Mouse (Mus musculus): ENCODE results near the gene Farsa. TPM values are rescaled to one million over a fixed set of nuclear protein-coding genes. Genes with fewer than 3 reads are reported as not detected.
A peak's percentile ranks its signal among the peaks of the same experiment; 100 is the strongest.
"Not testable (repeated sequence)": the region's sequence is repeated elsewhere in the genome, so short reads cannot be mapped to it uniquely, and the experiment has no call there.

Farsa gene
- polyA plus RNA-seq, 1 experiment from 2014 or later = 44.3 TPM

DNA sequence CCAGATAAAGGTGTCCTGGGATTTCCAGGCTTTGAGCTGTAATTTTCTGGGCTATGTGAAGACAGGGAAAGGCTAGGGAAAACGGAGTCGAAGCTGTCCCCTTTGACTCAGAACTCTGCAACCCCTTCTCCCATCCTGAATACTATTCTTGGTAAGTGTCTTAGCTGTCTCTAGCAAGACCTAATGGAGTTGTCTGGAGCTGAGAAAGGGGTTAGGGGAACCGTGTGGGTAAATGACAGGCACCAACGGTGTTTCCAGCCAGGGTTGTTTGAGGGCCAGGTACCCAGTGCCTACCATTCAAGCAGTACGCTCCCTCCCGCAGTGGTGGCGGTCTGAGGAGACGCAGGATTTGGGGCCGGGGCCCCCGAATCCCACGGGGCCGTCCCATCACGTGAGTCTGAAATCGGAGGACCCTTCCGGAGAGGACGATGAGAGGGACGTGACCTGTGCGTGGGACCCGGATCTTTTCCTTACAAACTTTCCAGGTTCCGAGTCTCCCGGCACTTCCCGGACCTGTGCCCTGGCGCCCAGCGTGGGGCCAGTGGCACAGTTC, 45.7 kb downstream of the Farsa start:
- H3K36me3 ChIP-seq (ENCODE audit: control insufficient read depth, insufficient read depth, low read length) = no peaks in the 10 kb centered on the region
- H3K4me1 ChIP-seq (replicated peaks; ENCODE audit: control insufficient read depth, insufficient read depth) = no peaks in the 10 kb centered on the region
- DNase-seq (ENCODE audit: low spot score) (no peak), ATAC-seq (ENCODE audit: low FRiP score, low TSS enrichment) (no peak)
- TF ChIP-seq EP300 (optimal IDR thresholded peaks at IDR 0.05) (no peak), CTCF (IDR thresholded peaks at IDR 0.05; ENCODE audit: low read depth) (no peak)
- WGBS = 5% methylated on average over 23 of the region's 24 CpGs
- peak overlapping the region; percentile 80; the same call in 1 of the 2 replicates for H3K27ac ChIP-seq (replicated peaks)
- no peaks in the 10 kb centered on the region for H3K9me3 ChIP-seq (ENCODE audit: control insufficient read depth, low read length)
- no peaks in the 10 kb centered on the region for H3K27me3 ChIP-seq (ENCODE audit: control insufficient read depth, insufficient read depth, low read length)
- H3K4me2 ChIP-seq (replicated peaks; ENCODE audit: low read depth) = peak overlapping the region; percentile 99
- peak overlapping the region; percentile 71 for H3K4me3 ChIP-seq (ENCODE audit: low read depth, low read length)
- H3K9ac ChIP-seq (ENCODE audit: low read length) = peak overlapping the region; percentile 74

DNA sequence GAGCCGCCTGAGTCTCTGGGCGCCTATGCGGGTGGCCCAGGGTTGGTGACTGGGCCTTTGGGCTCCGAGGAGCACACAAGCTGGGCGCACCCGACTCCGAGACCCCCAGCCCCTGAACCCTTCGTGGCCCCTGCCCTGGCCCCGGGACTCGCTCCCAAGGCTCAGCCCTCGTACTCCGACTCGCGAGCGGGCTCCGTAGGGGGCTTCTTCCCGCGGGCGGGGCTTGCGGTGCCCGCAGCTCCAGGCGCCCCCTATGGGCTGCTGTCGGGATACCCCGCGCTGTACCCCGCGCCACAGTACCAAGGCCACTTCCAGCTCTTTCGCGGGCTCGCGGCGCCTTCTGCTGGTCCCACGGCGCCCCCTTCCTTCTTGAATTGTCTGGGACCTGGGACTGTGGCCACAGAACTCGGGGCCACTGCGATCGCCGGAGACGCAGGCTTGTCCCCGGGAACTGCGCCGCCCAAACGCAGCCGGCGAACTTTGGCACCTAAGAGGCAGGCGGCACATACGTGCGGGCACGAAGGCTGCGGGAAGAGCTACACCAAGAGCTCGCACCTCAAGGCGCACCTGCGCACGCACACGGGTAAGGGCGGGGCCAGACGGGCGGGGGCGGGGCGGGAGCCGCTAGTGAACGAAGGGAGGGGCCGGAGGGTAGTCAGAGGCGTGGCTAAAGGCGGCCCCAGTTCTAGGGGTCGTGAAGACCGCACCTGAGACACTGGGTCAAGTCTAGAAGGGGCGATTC, 46.3 kb downstream of the Farsa start:
- DNase-seq (ENCODE audit: low spot score) (peak; percentile 93), ATAC-seq (ENCODE audit: low FRiP score, low TSS enrichment) (peak; percentile 92)
- Histone ChIP-seq H3K9ac (ENCODE audit: low read length) (peak overlapping the region; percentile 74), H3K27me3 (ENCODE audit: control insufficient read depth, insufficient read depth, low read length) (no peaks in the 10 kb centered on the region), H3K9me3 (ENCODE audit: control insufficient read depth, low read length) (no peaks in the 10 kb centered on the region), H3K27ac (replicated peaks) (peak overlapping the region; percentile 80), H3K4me3 (ENCODE audit: low read depth, low read length) (peak overlapping the region; percentile 71), H3K36me3 (ENCODE audit: control insufficient read depth, insufficient read depth, low read length) (no peaks in the 10 kb centered on the region), H3K4me1 (replicated peaks; ENCODE audit: control insufficient read depth, insufficient read depth) (no peaks in the 10 kb centered on the region), H3K4me2 (replicated peaks; ENCODE audit: low read depth) (peak overlapping the region; percentile 99)
- WGBS = under 1% methylated on average over 68 of the region's 68 CpGs
- TF ChIP-seq CTCF (IDR thresholded peaks at IDR 0.05; ENCODE audit: low read depth) = peak; percentile 92
- no peak for TF ChIP-seq EP300 (optimal IDR thresholded peaks at IDR 0.05)

GRCm38 (mm10) chr8:84904351-84904750, 47.6 kb downstream of the Farsa start:
- Histone ChIP-seq H3K4me3 (ENCODE audit: low read depth, low read length) (no peak overlapping the region), H3K9ac (ENCODE audit: low read length) (no peak overlapping the region), H3K4me1 (replicated peaks; ENCODE audit: control insufficient read depth, insufficient read depth) (no peaks in the 10 kb centered on the region), H3K27me3 (ENCODE audit: control insufficient read depth, insufficient read depth, low read length) (no peaks in the 10 kb centered on the region), H3K36me3 (ENCODE audit: control insufficient read depth, insufficient read depth, low read length) (no peaks in the 10 kb centered on the region), H3K4me2 (replicated peaks; ENCODE audit: low read depth) (no peak overlapping the region), H3K9me3 (ENCODE audit: control insufficient read depth, low read length) (no peaks in the 10 kb centered on the region), H3K27ac (replicated peaks) (no peak overlapping the region)
- WGBS = 84% methylated on average over 7 of the region's 7 CpGs
- no peak for ATAC-seq (ENCODE audit: low FRiP score, low TSS enrichment)
- no peak for DNase-seq (ENCODE audit: low spot score)
- TF ChIP-seq CTCF (IDR thresholded peaks at IDR 0.05; ENCODE audit: low read depth) = no peak
- no peak for TF ChIP-seq EP300 (optimal IDR thresholded peaks at IDR 0.05)

- WGBS = 89% methylated on average over 9 of the region's 9 CpGs
- H3K36me3 ChIP-seq (ENCODE audit: control insufficient read depth, insufficient read depth, low read length) = no peaks in the 10 kb centered on the region
- DNase-seq (ENCODE audit: low spot score) (no peak), ATAC-seq (ENCODE audit: low FRiP score, low TSS enrichment) (no peak)
- H3K4me3 ChIP-seq (ENCODE audit: low read depth, low read length) = no peak overlapping the region
- no peak overlapping the region for H3K4me2 ChIP-seq (replicated peaks; ENCODE audit: low read depth)
- no peaks in the 10 kb centered on the region for H3K27me3 ChIP-seq (ENCODE audit: control insufficient read depth, insufficient read depth, low read length)
- H3K27ac ChIP-seq (replicated peaks) = no peak overlapping the region
- no peak for TF ChIP-seq EP300 (optimal IDR thresholded peaks at IDR 0.05)
- no peak overlapping the region for H3K9ac ChIP-seq (ENCODE audit: low read length)
- no peaks in the 10 kb centered on the region for H3K4me1 ChIP-seq (replicated peaks; ENCODE audit: control insufficient read depth, insufficient read depth)
- H3K9me3 ChIP-seq (ENCODE audit: control insufficient read depth, low read length) = no peaks in the 10 kb centered on the region
Observed at GRCm38 (mm10) chr8:84907037-84907436, 50.2 kb downstream of the Farsa start.

- ATAC-seq (ENCODE audit: low FRiP score, low TSS enrichment) (no peak), DNase-seq (ENCODE audit: low spot score) (no peak)
- Histone ChIP-seq H3K9me3 (ENCODE audit: control insufficient read depth, low read length) (no peaks in the 10 kb centered on the region), H3K27ac (replicated peaks) (no peak overlapping the region), H3K4me1 (replicated peaks; ENCODE audit: control insufficient read depth, insufficient read depth) (0 out of 2 replicates have a peak, but pooled peaks cover under 1% of the 10 kb centered on the region), H3K27me3 (ENCODE audit: control insufficient read depth, insufficient read depth, low read length) (no peaks in the 10 kb centered on the region), H3K36me3 (ENCODE audit: control insufficient read depth, insufficient read depth, low read length) (no peaks in the 10 kb centered on the region), H3K4me2 (replicated peaks; ENCODE audit: low read depth) (no peak overlapping the region), H3K9ac (ENCODE audit: low read length) (no peak overlapping the region), H3K4me3 (ENCODE audit: low read depth, low read length) (no peak overlapping the region)
- WGBS = 70% methylated on average over 8 of the region's 8 CpGs
- TF ChIP-seq CTCF (IDR thresholded peaks at IDR 0.05; ENCODE audit: low read depth) = no peak
- no peak for TF ChIP-seq EP300 (optimal IDR thresholded peaks at IDR 0.05)
Observed at GRCm38 (mm10) chr8:84907493-84907892, 50.7 kb downstream of the Farsa start.

DNA sequence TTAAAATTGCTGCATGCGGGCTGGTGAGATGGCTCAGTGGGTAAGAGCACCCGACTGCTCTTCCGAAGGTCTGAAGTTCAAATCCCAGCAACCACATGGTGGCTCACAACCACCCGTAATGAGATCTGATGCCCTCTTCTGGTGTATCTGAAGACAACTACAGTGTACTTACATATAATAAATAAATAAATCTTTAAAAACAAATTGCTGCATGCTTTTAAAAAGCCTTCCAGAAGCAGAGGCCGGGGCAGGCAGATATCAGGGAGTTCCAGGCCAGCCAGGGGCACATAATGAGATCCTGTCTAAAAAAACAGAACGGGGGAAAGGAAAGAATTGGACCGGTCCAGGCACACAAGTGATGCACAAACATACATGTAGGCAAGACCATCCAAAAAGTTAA, 51.2 kb downstream of the Farsa start:
- not testable (repeated sequence) for DNase-seq (ENCODE audit: low spot score); H3K9me3 ChIP-seq (ENCODE audit: control insufficient read depth, low read length); H3K4me1 ChIP-seq (replicated peaks; ENCODE audit: control insufficient read depth, insufficient read depth); ATAC-seq (ENCODE audit: low FRiP score, low TSS enrichment); H3K36me3 ChIP-seq (ENCODE audit: control insufficient read depth, insufficient read depth, low read length); H3K27me3 ChIP-seq (ENCODE audit: control insufficient read depth, insufficient read depth, low read length); H3K27ac ChIP-seq (replicated peaks); H3K9ac ChIP-seq (ENCODE audit: low read length)
- H3K4me3 ChIP-seq (ENCODE audit: low read depth, low read length) = peak overlapping the region; percentile 53
- WGBS = 31% methylated on average over 6 of the region's 7 CpGs
- peak overlapping the region; percentile 90 for H3K4me2 ChIP-seq (replicated peaks; ENCODE audit: low read depth)
